Mouse (Mus musculus): Measurements from ENCODE around the gene Pam16.

- TF ChIP-seq CTCF (IDR thresholded peaks at IDR 0.05; ENCODE audit: borderline replicate concordance, control insufficient read depth, extremely low read depth, insufficient read depth, low read length, poor library complexity) = no peak
- no peak for TF ChIP-seq POLR2A (IDR thresholded peaks at IDR 0.05; ENCODE audit: control insufficient read depth, extremely low read depth, insufficient read depth, low read length, poor library complexity)
Measured at GRCm38 (mm10) chr16:4605514-4606131, 19.2 kb downstream of the Pam16 start.

Measured in thymus, adult 2 months (tissue).